Mouse (Mus musculus) megakaryocyte, embryonic 14.5 days (primary cell): ENCODE data around the gene Klhdc2.

Source experiments
- FLI1 ChIP-seq: IDR thresholded peaks from 2 replicates; pipeline ENCODE4 v1.6.1; 2012; ENCODE audit warnings: low read length, inconsistent platforms, mixed read lengths
- GATA1 ChIP-seq: IDR thresholded peaks from 3 replicates; pipeline ENCODE4 v1.6.1; 2012; ENCODE audit warnings: mixed read lengths, low read length, inconsistent platforms, borderline replicate concordance

DNA sequence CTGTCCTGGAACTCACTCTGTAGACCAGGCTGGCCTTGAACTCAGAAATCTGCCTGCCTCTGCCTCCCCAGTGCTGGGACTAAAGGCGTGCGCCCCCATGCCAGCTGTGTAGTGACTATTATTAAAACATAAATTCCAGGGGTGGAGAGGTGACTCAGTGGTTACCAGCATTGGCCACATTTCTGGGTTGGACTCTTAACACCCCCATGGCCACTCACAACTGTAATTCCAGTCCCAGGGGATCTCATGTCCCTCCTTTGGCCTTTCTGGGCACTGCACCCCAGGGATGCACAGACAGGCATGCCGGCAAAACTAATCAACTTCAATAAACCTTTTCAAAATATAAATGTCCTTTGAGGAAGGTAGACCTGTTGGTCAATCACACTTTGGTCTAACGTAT, 1.8 kb downstream of the Klhdc2 start:
- TF ChIP-seq FLI1 (no peak), GATA1 (no peak)
